Mouse (Mus musculus) embryo, embryonic 11 days (tissue): ENCODE data around the gene Abca6.

ENCODE experiments used
- DNase-seq: peaks from one replicate; pipeline ENCODE4 v3.0.0-alpha.2; 2015

Gene Abca6

DNA sequence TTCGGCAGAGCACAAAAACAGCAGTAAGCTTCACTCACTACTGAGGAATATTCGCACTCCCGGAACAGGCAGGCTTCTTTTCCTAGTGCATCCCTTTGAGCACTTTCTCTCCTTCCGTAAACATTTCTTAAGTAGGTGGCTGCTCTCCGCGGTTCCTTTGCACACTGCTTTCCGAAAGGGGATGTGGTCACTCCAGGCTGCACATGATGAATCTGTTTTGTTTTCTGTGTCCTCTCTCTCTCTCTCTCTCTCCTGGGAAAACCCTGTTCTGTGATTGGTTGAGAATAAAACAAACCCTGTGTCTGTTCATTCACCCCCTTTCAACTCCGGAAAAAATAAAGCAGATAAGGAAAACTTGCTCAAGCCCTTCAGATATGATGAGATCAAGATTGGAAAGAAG, at the start of gene Abca6:
Gene Abca6, minus strand, starts transcription at position 243 of the 400 bp plus-strand sequence.
- DNase-seq = peak; percentile 44

DNA sequence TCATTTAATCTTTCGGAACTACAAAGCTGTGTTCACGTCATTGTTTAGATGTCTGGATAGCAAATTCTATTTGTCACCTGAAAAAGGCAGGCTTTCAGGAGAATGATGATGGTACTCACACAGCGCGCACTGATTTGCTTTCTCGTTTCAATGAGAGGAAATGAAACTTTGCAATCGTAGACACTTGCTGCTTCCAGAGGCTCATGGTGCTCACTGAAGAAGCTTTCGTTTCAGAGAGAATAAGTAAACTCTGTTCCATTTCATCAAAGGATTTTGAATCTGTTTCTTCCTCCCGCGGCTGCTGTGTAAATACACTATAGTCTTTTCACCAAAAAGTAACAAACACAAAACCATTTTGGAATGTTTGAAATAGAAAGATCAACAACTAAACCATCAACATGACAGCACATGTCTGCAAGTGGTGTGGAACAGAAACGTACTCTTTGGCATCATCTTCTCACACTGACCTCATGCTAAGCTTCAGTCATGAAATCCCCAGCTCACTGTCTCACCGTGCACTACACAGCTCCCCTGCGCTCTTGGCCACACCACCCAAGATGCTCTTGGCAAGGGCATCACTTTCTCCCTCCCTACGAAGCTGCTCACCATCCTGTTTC, 46.4 kb upstream of the Abca6 start:
- DNase-seq = no peak

DNA sequence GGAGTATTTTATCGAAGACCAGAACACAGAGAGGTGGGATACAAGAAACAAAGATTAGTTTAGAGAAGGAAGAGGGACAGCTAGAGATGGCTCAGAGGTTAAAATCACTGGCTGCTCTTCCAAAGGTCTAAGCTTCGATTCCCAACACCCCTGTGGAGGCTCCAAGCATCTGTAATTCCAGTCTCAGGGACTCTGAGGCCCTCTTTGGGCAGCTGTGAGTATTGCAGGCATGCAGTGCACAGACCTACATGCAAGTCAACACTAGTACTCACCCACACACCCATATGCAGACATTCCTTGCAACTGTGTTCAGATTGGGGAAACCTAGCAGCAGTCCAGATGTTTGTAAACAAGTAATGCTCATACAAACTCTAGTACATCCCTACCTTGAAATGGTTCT, 39.0 kb upstream of the Abca6 start:
- no peak for DNase-seq

DNA sequence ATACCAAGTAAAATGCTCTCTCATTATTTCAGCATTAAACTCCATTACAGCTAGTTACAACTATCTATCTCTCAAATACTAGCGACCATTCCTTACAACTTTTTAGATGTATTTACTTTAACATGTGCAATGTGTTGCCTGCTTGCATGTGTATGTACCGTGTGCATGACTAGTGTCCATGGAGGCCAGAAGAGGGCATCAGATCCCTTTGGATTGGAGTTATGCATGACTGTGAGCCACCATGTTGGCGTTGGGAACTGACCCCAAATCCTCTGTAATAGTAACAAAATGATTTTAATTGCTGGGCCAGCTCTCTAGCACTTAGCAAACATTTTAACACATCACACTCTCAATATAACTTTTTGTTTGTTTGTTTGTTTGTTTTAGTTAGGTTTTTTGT, 36.8 kb upstream of the Abca6 start:
- DNase-seq = no peak

DNA sequence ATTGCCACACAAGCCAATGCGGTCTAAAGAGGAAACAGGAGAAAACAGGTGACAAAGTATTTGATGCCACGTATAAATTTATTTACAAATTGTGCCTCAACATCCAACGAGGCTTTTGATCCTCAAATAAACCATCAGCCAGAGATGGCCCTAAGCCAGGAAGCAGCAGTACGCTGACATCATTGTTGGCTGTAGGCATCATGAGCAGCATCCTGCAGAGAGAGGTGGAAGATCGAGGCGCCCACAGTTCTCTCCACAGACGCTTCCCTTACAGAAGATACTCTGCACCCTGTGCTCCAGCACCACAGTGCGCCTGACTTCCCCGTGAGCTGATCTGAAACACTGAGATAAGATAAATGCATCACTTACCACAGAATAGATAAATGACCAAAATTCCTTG, 36.1 kb upstream of the Abca6 start:
- no peak for DNase-seq

DNA sequence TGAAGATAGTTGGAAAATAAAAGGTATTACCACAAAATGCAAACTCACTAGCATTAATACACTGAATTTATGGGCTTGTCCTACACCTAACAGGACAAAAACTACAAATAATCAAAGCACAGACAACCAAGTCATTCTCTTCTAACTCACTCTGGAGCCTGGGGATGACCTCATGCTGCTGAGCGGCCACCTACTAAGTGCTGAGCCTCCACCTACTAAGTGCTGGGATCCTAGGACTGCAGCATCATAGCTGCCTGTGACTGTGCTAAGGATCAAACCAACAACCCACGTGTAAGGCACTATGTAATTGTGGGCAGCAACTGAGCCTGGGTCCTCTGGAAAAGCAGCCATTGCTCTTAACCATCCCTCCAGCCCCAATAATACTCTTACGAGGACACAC, 34.8 kb upstream of the Abca6 start:
- no peak for DNase-seq

DNA sequence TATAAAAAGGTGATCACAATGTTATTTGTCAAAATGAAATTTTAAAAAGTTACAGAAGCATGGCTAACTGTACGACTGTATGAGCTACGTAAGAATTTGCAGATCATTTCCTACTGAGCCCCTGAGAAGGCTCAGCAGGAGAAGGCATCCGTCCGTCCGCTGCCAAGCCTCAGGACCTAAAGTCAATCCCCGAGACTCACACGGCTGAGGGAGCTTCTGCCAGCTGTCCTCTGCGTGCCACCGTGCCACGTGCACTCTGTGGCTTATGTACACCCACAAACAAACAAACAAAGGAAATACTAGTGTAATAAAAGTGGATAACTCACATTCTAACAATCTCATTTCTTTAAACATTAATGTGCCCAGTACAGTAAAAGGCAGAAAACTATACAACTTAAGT, 33.3 kb upstream of the Abca6 start:
- no peak for DNase-seq

DNA sequence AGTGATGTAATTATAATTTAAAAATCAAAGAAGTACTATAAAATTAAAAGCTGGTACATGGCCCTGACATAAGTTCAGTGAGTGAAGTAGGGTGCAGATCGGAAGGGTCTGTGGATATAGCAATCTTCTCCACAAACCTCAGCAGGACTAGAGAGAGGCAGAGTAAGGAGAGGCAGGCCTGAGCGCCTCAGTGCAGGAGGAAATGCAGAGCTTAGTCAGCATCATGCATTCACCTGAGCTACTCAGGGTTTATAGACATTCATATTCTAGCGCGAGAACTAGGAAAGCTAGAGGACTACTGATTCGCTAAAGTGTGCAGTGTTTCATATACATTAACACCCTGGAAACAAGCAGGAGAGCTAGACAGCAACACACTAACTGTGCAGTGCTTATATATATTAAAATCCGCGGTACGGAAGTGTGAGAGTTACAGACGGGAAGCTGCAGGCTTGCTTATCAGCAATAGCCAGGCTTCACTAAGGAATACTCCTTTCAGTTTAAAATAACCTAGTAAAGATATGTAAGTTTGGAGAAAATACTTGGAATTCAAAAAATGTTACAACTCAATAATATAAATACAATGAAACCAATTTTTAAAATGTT, 32.7 kb upstream of the Abca6 start:
- DNase-seq = no peak

DNA sequence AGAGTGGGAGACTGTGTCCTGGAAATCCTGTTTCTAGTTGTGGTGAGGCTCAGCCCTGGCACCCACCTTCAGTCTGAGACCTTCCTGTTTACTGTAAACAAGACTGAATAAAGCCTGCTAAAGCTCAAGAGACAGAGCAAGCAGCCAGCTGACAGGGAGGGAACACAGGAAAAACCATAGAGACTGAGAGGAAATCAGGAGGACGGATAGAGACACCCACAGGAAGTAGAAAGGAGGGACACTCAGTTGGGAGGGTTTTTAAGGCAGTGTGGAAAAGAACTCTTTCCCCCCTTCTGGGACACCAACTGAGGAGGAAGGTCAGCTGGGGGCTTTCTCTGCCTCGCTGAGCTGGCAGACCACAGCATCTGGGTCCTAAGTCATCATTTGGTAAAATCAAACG, 23.2 kb upstream of the Abca6 start:
- no peak for DNase-seq

DNA sequence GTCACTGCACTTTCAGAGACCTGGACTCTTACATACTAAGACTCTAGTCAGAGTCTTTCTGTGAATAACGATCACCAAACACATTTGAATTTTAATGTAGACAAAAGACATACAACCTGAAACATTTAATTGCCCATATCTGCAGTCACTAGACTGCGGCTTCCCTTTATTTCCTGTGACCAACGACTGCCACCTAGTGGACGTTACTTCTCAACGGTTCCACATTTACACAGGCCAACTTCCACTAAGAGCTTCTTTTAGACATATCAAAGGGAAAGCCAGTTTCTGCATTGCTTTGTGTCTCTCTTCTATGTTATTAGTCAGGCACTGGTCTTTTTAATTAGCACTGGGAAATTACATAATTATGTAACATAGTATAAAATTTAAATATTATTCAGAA, 20.2 kb upstream of the Abca6 start:
- peak; percentile 87 for DNase-seq

DNA sequence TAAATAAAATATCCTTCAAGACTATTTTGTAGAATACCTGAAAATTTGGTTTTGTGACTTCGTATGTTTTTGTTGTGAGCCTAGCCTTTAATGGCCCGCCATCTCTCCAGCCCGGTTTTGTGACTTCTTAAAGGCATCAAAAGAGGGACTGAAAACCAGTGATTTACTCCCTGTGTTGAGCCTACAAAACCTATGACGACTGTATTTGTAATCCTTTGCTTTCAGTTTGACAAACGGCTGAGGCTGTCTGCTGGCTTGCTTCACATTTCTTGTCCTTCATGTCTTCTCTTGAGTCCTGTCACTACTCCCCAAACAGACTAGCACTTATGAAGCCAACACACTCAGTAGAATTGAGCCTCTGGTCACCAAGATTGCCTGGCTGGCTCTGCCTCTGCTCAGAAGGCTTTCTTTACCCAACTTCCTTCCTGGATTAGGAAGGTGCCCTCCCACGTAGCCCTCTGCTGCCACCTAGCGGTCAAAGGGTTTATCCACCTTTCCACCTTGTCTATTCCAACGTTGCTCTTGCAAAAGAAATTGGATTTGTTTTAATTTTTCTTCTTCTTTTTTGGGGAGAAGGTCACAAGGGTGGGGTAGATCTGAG, 16.8 kb upstream of the Abca6 start:
- DNase-seq = peak; percentile 91

DNA sequence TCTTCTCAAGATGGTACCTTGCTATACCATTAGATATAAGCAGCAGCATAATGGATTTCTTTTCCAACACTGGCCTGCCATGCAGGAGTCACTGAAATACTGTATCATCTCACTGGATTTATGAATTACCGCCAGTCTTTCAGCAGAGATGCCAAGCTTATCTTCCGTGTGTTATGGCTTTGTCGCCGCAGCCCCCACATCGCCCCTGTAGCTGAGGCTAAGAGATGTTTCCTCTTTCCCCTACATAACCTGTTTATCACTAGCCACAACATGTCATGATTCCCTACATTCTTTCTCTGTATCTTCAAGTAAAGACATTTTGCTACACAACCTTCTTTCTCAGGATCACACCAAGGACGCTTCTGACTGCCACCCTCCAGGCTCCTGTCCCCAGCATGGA, 15.7 kb upstream of the Abca6 start:
- DNase-seq = no peak

DNA sequence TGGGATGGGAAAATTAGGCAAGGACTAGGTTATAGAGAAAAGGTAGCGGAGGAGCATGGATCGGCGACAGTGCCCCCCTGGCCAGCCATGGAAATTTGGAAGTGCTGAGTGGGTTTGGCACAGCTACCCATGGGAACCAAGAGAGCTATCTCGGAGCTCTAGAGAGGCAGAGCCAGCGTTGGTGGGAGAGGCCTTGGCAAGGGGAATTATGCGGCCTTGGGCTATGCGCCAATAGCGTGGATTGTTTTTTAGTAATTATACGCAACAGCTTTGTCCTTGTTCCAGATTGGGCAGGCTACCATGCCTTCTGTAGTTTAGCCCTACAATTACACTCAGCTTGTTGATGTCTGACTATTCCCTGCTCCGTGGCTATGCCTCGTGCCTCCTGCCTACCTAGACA, 15.2 kb upstream of the Abca6 start:
- no peak for DNase-seq

DNA sequence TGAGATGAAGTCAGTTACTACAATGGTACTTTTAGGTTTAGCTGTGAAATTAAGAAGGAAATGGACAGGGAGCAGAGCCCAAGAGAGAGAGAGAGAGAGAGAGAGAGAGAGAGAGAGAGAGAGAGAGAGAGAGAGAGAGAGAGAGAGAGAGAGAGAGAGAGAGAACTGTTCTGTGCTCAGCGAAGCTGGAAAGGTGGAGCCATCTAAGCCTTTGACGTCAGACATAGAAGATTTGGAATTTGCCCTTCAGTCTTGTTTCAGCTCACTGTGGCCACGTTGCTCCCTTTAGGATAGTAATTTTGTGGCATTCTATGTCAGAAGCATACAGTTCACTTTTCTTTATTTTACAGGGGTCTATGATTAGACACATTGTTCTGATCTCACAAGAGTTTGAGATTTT, 10.3 kb upstream of the Abca6 start:
- no peak for DNase-seq

DNA sequence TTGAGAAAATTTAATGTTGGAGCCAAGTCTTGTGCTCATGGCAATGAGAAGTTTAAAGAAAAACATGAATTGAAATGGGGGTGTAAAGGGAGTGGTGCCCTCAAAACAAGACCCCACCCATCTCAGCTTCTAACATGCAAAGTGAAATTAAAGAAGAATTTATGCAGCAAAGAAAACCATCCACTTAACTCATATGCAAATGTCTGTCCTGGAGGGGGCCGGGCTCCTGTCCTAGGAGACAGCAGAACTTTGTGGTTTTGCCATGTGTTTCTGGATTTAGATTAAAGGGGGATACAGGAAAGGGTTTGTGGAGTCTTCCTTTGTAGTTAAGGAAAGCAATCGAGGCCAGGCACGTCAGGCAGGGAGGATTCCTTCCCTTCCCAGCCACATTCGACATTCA, 6.3 kb upstream of the Abca6 start:
- DNase-seq = no peak

DNA sequence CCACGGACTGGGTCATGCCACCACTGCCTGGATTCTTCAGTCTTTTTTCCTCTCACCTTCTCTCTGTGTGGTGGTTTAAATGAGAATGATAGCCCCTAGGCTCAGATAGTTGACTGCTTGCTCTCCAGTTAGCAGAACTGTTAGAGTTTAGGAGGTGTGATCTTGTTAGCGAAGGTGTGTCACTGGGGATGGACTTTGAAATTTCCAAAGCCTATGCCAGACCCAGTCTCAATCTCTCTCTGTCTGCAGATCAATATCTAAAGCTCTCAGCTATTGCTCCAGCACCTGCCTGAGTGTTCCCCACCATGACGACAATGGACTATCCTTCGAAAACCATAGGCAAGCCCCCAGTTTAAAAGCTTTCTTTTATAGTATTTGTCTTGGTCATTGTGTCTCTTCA, 5.5 kb upstream of the Abca6 start:
- DNase-seq = no peak

DNA sequence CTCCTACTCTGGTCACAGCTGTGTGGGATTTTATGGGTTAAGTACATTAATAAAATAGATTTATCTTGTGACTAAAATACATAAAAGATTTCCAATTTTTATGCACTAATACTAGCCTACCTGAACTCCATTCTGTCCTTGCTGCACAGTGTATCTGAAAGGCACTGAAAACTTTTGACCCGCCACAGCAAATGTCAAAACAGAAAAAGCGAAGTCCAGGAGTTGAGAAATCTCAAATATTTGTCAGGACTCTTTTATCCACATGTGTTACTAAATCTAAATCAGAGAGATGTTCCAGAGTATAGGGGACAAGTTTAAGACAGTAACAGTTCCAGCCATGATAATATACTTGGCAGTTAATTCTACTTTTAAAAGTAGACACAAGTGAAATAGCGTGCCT, 680 bp upstream of the Abca6 start:
- DNase-seq = no peak

DNA sequence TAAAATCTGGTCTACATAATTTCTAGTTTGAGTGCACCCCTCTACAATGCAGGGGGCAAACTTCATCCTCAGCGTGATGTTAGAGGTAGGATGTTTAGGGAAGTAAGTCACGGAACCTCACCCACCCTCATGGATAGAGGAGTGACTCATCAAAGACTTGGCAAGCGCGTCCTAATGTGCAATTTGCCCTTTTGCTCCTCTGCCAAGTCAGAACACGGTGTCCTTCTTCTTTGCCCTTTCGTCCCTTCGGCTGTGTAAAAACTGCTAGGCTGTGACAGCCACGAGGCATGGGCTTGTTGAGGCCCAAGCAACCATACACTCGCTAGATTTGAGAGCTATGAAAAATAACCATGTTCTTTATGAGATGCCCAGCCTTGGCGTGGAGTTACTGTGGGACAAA, 6.8 kb downstream of the Abca6 start:
- no peak for DNase-seq

DNA sequence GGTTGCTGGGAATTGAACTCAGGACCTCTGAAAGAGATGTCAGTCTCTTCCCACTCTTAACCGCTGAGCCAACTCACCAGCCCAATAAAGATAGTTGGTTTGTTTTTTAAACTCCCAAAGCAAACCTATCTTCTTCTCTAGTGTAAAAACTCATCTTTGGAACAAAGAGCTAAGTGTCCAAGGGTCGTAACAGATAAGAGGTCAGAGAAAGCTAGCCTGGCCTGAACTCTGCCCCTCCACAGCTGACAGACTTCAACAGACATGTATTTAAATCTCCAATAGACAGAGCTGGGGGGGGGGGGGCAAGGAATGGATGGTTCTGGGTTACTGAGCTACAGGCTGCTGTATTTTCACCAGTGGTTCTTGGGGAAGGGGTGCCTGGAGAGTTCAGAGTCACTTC, 14.1 kb downstream of the Abca6 start:
- no peak for DNase-seq

DNA sequence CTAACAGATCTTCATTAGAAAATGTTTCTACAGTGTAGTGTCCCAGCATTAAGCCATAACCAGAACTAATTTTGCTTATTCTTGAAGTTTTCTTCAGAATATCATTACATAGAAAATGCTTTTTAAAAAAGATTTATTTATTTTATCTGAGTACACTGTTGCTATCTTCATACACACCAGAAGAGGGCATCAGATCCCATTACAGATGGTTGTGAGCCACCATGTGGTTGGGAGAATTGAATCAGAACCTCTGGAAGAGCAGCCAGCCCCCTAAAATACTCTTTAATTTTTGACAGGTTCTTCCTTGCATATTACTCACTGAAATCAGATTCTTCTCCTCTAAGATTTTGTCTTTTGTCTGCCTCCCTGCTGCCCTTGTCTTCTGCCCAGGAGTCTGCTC, 18.6 kb downstream of the Abca6 start:
- no peak for DNase-seq

DNA sequence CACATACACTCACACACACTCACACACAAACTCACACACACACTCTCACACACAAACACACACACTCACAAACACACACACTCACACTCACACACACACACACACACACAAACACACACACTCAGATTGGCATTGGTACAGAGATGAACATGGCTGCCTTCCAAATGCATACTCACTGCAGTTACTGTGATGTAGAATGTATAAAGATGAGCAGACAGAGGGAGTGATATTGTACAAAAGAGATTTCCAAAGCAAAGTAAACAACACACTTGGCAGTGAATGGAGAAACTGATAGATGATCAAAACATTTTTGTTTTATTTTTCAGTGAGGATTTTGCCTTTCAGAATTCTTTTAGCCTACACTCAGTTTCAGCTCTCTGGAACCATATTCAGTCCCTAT, 34.5 kb downstream of the Abca6 start:
- DNase-seq = no peak

DNA sequence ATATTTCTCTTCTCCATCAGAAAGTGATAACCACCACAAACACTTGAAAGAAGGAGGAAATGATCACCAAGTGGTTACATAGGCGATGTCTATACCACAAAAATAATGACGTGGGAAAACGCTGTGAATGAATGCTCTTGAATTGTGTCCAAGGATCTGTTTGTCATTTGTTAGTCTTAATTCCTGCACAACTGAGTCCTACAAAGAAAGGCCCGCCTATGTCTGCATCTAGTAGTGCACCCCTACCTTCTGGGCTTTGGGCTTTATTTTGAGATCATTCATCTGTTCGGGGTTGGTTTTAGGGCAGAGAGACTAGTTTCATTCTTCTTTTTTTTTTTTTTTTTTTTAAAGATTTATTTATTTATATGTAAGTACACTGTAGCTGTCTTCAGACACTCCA, 47.6 kb downstream of the Abca6 start:
- DNase-seq = no peak

DNA sequence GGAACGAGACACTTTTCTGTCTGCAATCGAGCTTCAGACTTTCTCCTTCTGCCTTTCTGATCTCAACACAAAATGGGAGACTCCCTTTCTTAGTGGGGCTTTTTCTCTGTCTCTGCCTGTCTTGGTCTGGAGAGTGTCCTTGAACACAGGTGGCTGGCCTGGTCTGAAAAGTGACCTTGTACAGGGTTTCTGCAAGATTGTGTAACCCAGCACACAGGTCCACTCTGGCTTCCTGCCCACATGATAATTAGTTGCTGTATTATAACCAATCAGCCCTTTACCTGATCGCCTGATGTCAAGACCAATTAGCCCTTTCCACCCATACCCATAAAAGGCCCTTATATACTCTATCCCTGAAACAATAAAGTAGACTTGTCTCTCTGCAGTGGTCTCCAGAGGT, 52.7 kb downstream of the Abca6 start:
- no peak for DNase-seq

DNA sequence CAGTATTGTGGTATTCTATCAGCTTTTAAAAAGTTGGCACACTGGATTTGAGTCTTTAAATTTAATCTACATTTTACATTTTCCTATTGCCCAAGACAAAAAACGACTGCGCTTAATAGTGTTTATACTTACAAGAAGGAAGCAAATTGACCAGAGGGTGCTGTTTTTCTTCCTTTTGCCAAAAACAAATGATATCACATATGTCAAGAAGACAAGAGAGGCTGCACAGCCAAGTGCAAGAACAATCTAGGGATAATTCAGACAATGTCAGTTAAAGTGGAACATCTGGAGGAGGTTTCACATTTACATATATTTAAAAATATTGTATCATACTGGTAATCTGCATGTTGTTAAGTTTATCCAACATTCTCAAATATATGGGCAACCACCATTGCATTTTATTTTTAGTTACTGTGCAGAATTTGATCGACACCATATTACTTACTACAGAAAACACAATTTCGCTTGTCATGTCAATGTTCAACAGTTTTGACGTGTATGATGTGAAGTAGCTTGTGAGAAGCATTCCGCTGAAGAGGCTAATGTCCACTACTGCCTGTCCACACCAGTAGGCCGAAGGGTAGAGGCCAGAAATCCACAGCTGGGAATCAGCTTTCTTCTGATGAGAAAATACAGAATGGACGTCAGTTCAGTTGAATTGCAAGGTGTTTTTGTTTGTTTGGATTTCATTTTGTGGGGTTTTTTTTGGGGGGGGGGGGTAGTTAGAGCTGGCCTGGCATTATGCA, 54.8 kb downstream of the Abca6 start:
- no peak for DNase-seq
